Mouse (Mus musculus) heart, postnatal 0 days (tissue): ENCODE data around the gene Mynn.

ENCODE experiments used
- CTCF ChIP-seq: IDR thresholded peaks from 2 replicates; pipeline ENCODE4 v1.5.1; 2016; ENCODE audit warnings: antibody characterized with exemption, control low read depth, low read depth
- EP300 ChIP-seq: IDR thresholded peaks from 2 replicates; pipeline ENCODE4 v1.6.1; 2016; ENCODE audit warnings: antibody characterized with exemption, low read depth

- no peak for TF ChIP-seq EP300
- peak; percentile 69 for TF ChIP-seq CTCF
Measured at GRCm38 (mm10) chr3:30592418-30592853, 9.4 kb upstream of the Mynn start.
